Mouse (Mus musculus) heart, postnatal 4 days (tissue): ENCODE measurements at regions not wholly inside any gene's neighbourhood (a gene's known extent, or its start where the extent isn't known, plus 50 kb on each side); places are given as distances from the start of the nearest gene placed in this dataset.
A peak's percentile ranks its signal among the peaks of the same experiment; 100 is the strongest.

Source experiments
- DNase-seq: peaks from one replicate; pipeline ENCODE4 v3.0.0; 2021

DNA sequence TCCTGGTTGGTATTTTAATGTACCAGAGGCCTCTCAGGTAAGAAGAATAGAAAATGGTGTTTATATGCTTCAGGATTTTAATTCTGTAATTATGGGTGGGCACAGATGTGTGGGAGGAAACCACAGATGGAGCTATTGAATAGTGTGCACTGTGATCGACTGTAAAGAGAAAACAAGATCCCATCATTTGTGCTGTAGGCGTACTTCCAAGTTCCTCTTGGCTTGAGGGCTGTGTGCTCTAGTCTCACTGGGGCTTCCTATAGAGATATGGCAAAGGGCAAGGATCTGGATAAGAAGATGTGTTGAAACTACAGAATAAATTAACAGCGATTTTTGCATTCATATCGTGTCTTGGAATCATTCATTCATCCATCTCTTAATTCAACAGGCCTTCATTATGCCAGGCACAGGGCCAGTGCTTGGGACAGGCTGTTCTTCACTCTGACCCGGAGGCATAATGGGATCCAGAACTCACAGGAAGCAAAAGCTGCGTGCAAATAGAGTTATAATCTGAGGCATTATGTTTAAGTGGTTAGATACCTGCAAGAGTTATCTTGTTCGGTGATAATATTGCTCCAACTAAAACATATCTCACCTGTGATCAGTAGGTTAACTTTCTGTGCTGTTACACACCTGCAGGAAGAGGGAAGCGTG lies 336.7 kb downstream of the Hs3st3b1 start:
- no peak for DNase-seq

- no peak for DNase-seq
These were observed 301.9 kb downstream of the Hs3st3b1 start for GRCm38 (mm10) chr11:63620220-63620619.

- DNase-seq: no peak
These were observed 291.8 kb downstream of the Hs3st3b1 start for GRCm38 (mm10) chr11:63630336-63630735.

DNA sequence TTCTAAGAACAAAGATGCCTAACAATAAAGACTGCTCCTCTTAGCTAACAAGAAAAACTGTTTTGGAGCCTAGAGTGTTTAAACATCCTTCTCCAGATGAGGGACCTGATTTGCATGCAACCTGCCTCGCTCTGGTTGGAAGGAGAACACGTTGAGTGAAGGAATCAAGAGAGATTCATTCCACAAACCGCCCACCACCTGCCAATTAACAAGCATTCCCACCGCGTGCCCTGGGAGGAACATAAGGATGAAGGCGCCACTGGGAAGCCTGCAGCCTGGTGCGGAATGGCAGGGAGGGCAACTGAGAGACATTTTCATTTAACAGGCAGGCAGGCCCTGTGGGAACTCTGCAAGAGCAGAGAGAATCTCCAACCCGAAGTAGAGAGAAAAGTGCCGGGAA lies 265.0 kb downstream of the Hs3st3b1 start:
- DNase-seq: no peak

- DNase-seq: no peak
These were observed 256.7 kb downstream of the Hs3st3b1 start for GRCm38 (mm10) chr11:63665268-63665934.

- no peak for DNase-seq
These were observed 251.6 kb downstream of the Hs3st3b1 start for GRCm38 (mm10) chr11:63670477-63670876.

GRCm38 (mm10) chr11:63671816-63672215 lies 250.3 kb downstream of the Hs3st3b1 start:
- DNase-seq: no peak

GRCm38 (mm10) chr11:63677921-63678320 lies 244.2 kb downstream of the Hs3st3b1 start:
- DNase-seq: no peak

DNA sequence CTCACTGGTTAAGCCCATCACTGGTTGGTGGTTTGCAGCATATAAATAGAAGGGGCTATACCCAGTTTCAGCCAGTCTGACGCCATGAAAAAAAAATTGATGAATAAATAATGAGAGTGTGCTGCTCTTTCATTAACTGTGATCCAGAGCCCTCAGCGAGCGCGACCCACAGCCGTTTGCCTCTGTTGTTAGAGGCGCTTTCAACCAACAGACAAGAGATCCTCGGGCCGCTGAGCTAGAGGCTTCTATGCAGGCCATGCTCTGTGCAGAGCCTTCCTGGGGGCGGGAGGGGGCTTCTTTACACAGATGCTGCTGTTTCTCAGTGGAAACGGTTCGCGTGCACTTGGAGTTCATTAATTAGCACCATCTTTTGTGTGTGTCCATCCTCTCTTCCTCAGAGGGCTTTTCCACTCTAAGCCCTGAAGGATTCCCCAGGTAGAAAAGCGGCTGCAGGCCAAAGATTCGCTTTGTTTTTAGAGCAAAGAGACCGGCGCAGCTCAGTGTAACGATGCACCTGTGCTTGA lies 243.6 kb downstream of the Hs3st3b1 start:
- DNase-seq: no peak

DNA sequence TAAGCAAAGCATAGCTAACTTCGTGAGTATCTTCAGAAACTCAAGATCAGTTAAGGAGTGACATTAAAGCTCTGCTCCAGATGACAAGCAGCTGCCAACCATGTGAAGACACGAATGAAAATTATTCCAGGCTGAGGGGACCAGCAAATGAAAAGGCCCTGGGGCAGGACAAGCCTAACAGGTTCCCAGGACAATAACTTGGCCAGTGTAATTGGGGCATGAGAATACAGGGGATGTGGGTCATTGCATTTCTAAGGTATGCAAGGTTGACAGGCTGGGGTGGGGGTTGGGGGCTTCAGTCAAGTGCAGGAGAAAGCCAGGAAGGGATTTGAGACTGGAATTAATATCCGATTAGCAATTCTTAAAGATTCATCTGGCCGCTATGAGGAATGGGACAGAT lies 242.6 kb downstream of the Hs3st3b1 start:
- no peak for DNase-seq

DNA sequence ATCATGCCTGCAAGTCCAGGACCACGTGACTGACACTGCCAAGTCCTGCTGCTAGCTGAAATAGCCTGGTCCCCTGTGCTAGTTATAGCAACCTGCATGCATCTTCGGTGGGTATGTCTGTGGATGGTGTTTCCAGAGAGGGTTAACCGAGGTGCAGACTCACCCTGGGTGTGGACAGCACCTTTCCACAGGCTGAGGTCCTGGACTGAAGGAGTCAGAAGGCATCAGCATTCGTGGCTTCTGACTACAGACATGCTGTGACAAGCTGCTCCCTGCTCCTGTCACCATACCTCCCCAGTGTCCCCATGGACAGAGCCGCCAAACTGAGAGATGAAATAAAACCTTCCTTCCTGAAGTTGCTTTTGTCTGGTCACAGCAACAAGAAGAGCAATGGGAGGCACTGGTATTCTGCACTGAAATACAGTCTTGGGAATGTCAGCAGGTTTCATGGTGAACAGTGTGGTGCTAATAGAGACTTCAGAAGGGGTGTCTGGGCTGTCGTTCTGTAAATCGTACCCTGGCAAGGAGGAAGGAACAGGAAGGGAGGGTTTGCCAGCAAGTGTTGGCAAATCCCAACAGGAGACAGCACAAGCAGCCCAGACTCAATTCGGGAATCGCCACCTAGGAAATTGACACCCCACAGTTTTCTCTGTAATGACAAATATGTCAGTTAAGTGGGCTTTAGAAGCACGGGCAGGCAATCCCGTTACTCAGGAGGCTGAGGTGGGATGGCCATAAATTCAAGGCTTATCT lies 237.7 kb downstream of the Hs3st3b1 start:
- DNase-seq: no peak

- DNase-seq: peak; percentile 27
These were observed 231.0 kb downstream of the Hs3st3b1 start for GRCm38 (mm10) chr11:63691041-63691440.

- DNase-seq: no peak
These were observed 217.0 kb downstream of the Hs3st3b1 start for GRCm38 (mm10) chr11:63704995-63705580.

- DNase-seq: no peak
These were observed 216.0 kb downstream of the Hs3st3b1 start for GRCm38 (mm10) chr11:63706057-63706456.

DNA sequence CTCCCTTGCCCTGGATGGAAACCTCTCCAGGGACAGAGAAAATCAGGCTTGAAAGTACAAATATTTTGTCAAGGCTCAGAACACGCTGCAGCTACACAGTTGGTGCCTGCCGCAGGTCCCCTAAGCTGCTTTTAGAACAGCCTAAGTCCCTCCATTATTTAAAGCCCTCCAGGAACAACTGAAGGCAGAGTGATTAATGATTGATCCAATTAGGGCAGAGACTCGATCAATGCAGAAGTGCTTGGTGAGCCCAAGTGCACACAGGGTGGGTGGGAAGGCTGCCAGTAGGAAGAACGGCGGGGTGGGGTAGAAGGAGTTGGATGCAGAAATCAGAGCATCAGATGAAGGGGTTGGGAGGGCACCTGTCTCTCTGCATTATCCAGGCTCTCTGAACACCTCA lies 215.0 kb downstream of the Hs3st3b1 start:
- no peak for DNase-seq

GRCm38 (mm10) chr11:63708412-63708811 lies 213.7 kb downstream of the Hs3st3b1 start:
- DNase-seq: peak; percentile 23

GRCm38 (mm10) chr11:63712053-63712864 lies 209.8 kb downstream of the Hs3st3b1 start:
- no peak for DNase-seq

- no peak for DNase-seq
These were observed 199.8 kb downstream of the Hs3st3b1 start for GRCm38 (mm10) chr11:63722261-63722660.

DNA sequence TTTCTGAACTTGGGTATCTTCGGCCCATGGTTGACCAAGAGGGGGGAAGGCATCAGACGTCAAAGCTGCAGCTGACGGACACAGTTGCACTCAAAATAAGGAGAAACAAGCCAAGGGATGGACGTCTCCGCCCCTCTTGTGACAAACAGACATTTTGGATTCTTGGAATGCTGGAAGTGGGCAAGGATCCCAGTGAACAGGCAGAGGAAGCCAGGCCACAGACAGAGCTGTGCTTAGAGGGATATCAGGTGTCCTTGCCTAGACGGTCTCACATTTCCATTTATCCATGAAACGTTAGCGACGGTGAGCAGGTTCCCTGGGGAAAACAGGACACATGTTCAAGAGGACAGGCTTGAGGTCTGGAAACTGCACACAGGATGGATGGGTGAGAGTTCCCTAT lies 191.2 kb downstream of the Hs3st3b1 start:
- DNase-seq: peak; percentile 5

DNA sequence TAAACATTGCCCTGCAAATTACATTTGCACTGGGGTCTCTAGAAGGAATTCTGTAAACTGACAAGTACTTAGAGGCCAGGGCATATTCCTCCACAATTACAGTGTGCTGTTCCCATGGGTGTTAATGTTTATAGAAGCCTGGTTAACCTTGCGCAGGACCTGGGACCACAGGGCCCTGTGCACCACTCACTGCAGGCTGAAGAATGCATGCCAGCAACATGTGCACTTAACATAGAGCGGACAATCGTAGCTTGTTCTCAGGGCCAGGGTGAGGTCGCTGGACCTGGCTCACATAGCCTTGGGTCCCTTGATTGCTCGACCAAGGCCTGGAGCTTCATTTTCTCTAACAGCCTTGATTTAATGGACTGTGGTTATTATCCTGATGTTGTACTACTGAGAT lies 168.8 kb downstream of the Hs3st3b1 start:
- DNase-seq: no peak

DNA sequence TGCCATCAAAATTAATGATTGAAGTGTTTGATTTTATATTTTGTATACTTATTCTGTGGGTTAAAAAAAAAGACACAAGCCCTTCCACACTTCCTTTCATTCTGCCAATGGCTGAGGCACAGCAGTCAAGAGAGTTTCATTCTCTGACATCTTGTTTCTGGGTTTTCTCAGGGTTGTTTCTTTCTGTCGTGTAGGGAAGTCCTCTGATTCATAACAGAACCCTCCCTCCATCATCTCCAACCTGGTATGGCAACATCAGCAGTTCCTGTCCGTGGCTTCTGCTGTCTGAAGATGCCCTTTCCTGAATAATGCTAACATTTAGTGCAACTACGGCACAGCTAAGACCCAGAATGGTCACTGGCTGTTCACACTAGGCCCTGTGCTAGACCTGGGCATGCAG lies 167.3 kb downstream of the Hs3st3b1 start:
- no peak for DNase-seq

- no peak for DNase-seq
These were observed 163.8 kb downstream of the Hs3st3b1 start for GRCm38 (mm10) chr11:63758313-63758712.
